Mouse (Mus musculus) stomach, embryonic 14.5 days (tissue): Measurements from ENCODE around the gene Trp53bp2. TPM values are rescaled to one million over a fixed set of nuclear protein-coding genes. Genes with fewer than 3 reads are reported as not detected.

ENCODE experiments used
- ATAC-seq: fragments of 200-750 bp; cut with Nextera tagmentation; 2 replicates; pipeline ENCODE4 v1.8.0; 2017; ENCODE audit warnings: low read depth, moderate TSS enrichment; ENCODE audit not compliant: insufficient number of reproducible peaks, insufficient read depth, low FRiP score
- H3K27ac ChIP-seq: fragments of 300-500 bp; sonication (generic); 2 replicates; pipeline ENCODE4 v1.5.1; 2014; ENCODE audit warnings: mild to moderate bottlenecking, low read length, moderate library complexity, mixed read lengths
- H3K27me3 ChIP-seq: fragments of 300-500 bp; sonication (generic); 2 replicates; pipeline ENCODE4 v1.6.1; 2014; ENCODE audit warnings: low read length, control low read depth, mixed read lengths; ENCODE audit not compliant: control insufficient read depth, insufficient read depth
- H3K36me3 ChIP-seq: fragments of 300-500 bp; sonication (generic); 2 replicates; pipeline ENCODE4 v1.6.1; 2014; ENCODE audit warnings: mild to moderate bottlenecking, control low read depth, low read length, moderate library complexity, mixed read lengths; ENCODE audit not compliant: control insufficient read depth, insufficient read depth
- H3K4me1 ChIP-seq: fragments of 300-500 bp; sonication (generic); 2 replicates; pipeline ENCODE4 v1.6.1; 2014; ENCODE audit warnings: low read length, control low read depth, mixed read lengths; ENCODE audit not compliant: control insufficient read depth, insufficient read depth
- H3K4me2 ChIP-seq: fragments of 300-500 bp; sonication (generic); replicated peaks from 2 replicates; pipeline ENCODE4 v1.6.1; 2014; ENCODE audit warnings: low read depth, low read length, control low read depth
- H3K4me3 ChIP-seq: fragments of 300-500 bp; sonication (generic); 2 replicates; pipeline ENCODE4 v1.5.1; 2014; ENCODE audit warnings: low read depth, low read length, control low read depth
- H3K9ac ChIP-seq: fragments of 300-500 bp; sonication (generic); replicated peaks from 2 replicates; pipeline ENCODE4 v1.6.1; 2014; ENCODE audit warnings: low read depth, mild to moderate bottlenecking, control low read depth, low read length, moderate library complexity, mixed read lengths
- H3K9me3 ChIP-seq: fragments of 300-500 bp; sonication (generic); 2 replicates; pipeline ENCODE4 v1.6.1; 2016; ENCODE audit warnings: low read depth, low read length, control low read depth; ENCODE audit not compliant: control insufficient read depth
- WGBS: fragments of 180-500 bp; shearing (Covaris S2); extraction: QIAGEN DNeasy Blood & Tissue Kit; methylation state at CpG from one replicate; pipeline ENCODE4 v1.1.7; 2014; 5-methylcytosine and 5-hydroxymethylcytosine counted together
- polyA plus RNA-seq: library from polyadenylated mRNA; unstranded; fragments of >200 nt; fragmentation: Nextera tagmentation; extraction: Ambion mirVana; gene quantifications from 2 replicates; pipeline ENCODE4 v1.2.1, GENCODE M21; 2014

Gene Trp53bp2
- polyA plus RNA-seq, 1 experiment from 2014 or later: 25.9 TPM

DNA sequence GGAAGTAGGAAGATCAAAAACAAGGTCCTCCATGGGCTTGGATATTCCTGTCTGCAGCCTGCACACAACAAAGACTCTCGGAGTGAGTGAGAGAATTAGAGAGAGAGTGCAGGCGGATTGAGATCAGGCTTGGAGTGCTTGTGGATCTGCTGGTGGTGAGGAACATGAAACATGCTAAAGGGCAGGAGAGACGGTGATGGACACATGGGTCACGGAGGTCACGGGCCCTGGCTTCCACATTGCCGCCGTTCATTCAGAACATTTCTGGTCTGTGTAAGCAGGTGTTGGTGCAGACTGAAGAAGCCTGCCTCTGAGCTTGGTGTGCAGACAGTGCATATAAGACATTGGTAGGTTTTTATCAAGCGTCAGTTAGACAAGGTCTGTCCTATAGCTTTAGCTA is 50.5 kb downstream of the Trp53bp2 start:
- Histone ChIP-seq H3K9me3 (no peaks in the 10 kb centered on the region), H3K36me3 (peaks cover 27% of the 10 kb centered on the region; the same call in 1 of the 2 replicates), H3K4me3 (no peak overlapping the region), H3K4me2 (no peak overlapping the region), H3K27me3 (no peaks in the 10 kb centered on the region), H3K27ac (no peak overlapping the region), H3K4me1 (peaks cover 18% of the 10 kb centered on the region), H3K9ac (no peak overlapping the region)
- no peak for ATAC-seq
- 61% methylated on average over 8 of the region's 8 CpGs for WGBS

DNA sequence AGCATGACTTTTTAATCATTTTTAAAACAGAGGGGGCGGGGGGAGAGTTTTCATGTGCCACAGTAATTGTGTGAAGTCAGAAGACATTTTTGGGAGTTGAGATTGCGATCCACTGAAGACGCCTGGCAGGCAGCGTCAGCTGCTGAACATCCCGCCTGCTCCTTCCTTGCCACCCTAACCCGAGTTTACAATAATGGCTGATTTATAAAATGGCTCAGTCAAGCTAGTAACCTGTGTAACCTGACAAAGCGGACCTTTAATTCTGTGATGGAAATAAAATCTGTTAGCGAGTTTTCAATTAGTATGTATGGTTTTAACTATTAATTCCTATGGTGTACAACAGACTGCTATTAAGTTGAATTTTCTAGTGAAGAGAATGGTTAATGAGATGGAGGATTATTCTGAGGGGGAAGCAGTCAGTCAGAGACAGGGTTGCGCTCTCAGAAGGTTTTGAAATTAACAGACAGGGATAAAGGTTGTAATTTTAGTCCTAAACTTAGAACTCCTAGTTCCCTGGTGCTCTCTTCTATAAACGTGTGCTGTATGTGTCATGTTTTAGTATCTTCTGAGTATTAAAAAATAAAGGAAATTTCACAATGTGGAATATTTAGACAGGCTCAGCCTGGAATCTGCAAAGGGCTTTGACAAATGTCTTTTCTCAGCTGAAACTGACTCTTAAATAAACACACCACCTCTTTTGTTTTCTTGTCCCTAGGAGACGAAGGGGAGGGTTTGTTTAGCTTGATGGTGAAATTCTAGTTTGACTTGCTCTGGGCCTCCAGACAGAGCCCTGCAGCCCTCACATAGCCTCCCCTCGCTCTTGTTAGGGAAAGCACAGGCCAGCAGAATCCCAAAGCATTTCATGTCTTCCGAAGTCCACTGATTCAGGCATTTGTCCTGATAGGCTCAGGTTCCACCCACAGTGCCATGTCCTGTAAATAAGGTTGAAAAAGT is 51.6 kb downstream of the Trp53bp2 start:
- Histone ChIP-seq H3K4me3 (no peak overlapping the region), H3K4me1 (peaks cover 21% of the 10 kb centered on the region), H3K27ac (peak overlapping the region; percentile 88), H3K4me2 (no peak overlapping the region), H3K36me3 (peaks cover 22% of the 10 kb centered on the region; the same call in 1 of the 2 replicates), H3K9me3 (no peaks in the 10 kb centered on the region), H3K9ac (no peak overlapping the region), H3K27me3 (no peaks in the 10 kb centered on the region)
- 34% methylated on average over 13 of the region's 13 CpGs for WGBS
- peak; percentile 71 for ATAC-seq

GRCm38 (mm10) chr1:182461261-182461660 is 52.3 kb downstream of the Trp53bp2 start:
- no peaks in the 10 kb centered on the region for H3K9me3 ChIP-seq
- H3K9ac ChIP-seq: no peak overlapping the region
- peaks cover 21% of the 10 kb centered on the region; the same call in 1 of the 2 replicates for H3K36me3 ChIP-seq
- WGBS: 23% methylated on average over 7 of the region's 7 CpGs
- H3K27me3 ChIP-seq: no peaks in the 10 kb centered on the region
- H3K4me2 ChIP-seq: no peak overlapping the region
- no peak overlapping the region for H3K4me3 ChIP-seq
- H3K4me1 ChIP-seq: peaks cover 23% of the 10 kb centered on the region
- H3K27ac ChIP-seq: peak overlapping the region; percentile 88
- ATAC-seq: no peak

- no peak overlapping the region for H3K9ac ChIP-seq
- H3K27me3 ChIP-seq: no peaks in the 10 kb centered on the region
- no peaks in the 10 kb centered on the region for H3K9me3 ChIP-seq
- H3K4me3 ChIP-seq: no peak overlapping the region
- H3K27ac ChIP-seq: peak overlapping the region; percentile 88; the same call in 1 of the 2 replicates
- peaks cover 23% of the 10 kb centered on the region for H3K4me1 ChIP-seq
- H3K36me3 ChIP-seq: peaks cover 21% of the 10 kb centered on the region; the same call in 1 of the 2 replicates
- 84% methylated on average over 10 of the region's 10 CpGs for WGBS
- no peak for ATAC-seq
- no peak overlapping the region for H3K4me2 ChIP-seq
Measured at GRCm38 (mm10) chr1:182461813-182462212, 52.8 kb downstream of the Trp53bp2 start.

- Histone ChIP-seq H3K27me3 (no peaks in the 10 kb centered on the region), H3K4me3 (no peak overlapping the region), H3K27ac (peak overlapping the region; percentile 62; the same call in 1 of the 2 replicates), H3K36me3 (peaks cover 28% of the 10 kb centered on the region), H3K9ac (no peak overlapping the region), H3K4me2 (no peak overlapping the region), H3K9me3 (no peaks in the 10 kb centered on the region), H3K4me1 (peaks cover 15% of the 10 kb centered on the region)
- WGBS: 41% methylated on average over 4 of the region's 4 CpGs
- ATAC-seq: peak; percentile 46; the same call in 1 of the 2 replicates
Measured at GRCm38 (mm10) chr1:182465309-182465708, 56.3 kb downstream of the Trp53bp2 start.

GRCm38 (mm10) chr1:182465978-182466377 is 57.0 kb downstream of the Trp53bp2 start:
- H3K9me3 ChIP-seq: no peaks in the 10 kb centered on the region
- H3K27me3 ChIP-seq: no peaks in the 10 kb centered on the region
- peaks cover 14% of the 10 kb centered on the region for H3K4me1 ChIP-seq
- peaks cover 32% of the 10 kb centered on the region for H3K36me3 ChIP-seq
- H3K27ac ChIP-seq: peak overlapping the region; percentile 62; the same call in 1 of the 2 replicates
- no peak for ATAC-seq
- H3K4me3 ChIP-seq: no peak overlapping the region
- H3K4me2 ChIP-seq: no peak overlapping the region
- no peak overlapping the region for H3K9ac ChIP-seq
- 91% methylated on average over 4 of the region's 4 CpGs for WGBS

DNA sequence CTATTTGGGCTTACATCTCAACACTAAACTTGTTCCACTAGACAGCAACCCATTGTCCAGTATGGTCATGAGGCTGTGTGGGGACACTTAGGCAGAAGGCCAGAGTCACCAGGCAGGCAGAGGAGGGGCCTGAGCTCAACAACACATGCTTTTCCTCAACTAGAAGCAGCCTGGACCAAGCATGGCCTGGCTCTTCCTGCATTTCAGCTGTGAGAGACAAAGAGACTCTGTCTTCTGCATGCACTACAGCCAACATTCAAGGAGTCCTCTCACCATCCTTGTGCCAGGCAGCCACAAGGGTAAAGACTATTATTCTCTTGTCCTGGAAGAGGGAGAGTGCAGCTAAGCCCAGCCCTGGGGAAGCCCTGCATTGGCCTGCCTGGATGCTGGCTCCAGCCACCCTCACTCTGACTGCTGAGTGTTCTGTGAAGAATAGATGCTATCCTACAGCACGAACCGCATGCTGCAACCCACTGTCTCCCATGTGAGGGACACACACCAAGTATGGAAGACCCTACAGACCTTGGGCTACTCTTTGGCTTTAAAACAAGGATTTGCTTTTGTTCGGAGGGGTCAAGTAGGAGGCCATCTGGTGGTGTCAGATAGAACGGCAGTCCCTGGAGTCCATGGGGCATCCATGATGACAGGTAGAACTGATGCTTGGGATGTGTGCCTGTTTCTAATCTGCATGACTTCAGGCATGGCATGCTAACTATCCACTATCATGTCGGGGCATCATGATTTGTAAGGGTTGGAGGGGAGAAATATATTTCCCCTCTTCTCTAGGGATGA is 66.2 kb downstream of the Trp53bp2 start:
- Histone ChIP-seq H3K9ac (no peak overlapping the region), H3K27ac (no peak overlapping the region), H3K4me3 (no peak overlapping the region), H3K27me3 (no peaks in the 10 kb centered on the region), H3K36me3 (peaks cover 62% of the 10 kb centered on the region), H3K9me3 (no peaks in the 10 kb centered on the region), H3K4me2 (no peak overlapping the region), H3K4me1 (no peaks in the 10 kb centered on the region)
- no peak for ATAC-seq
- 84% methylated on average over 5 of the region's 5 CpGs for WGBS

DNA sequence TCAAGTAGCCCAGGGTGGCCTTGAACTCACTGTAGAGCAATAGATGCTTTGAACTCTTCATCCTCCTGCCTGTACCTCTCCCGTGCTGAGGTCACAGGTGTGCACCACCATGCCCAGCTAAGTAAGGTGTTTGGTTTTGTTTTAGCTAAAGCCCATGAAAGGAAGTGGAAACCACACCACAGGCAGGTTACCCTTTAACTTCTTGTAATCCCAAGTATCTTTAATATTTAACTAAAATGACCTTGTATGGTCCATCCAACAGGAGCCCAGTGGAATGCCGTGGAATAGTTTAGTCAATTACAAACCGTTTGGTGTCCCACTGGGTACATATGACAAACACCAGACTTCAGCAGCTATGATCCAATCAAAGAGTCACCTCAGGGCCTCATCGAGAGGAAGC is 70.0 kb downstream of the Trp53bp2 start:
- no peaks in the 10 kb centered on the region for H3K27me3 ChIP-seq
- H3K4me2 ChIP-seq: no peak overlapping the region
- H3K4me3 ChIP-seq: no peak overlapping the region
- no peak overlapping the region for H3K9ac ChIP-seq
- no peaks in the 10 kb centered on the region for H3K4me1 ChIP-seq
- ATAC-seq: no peak
- WGBS: 67% methylated on average over 4 of the region's 4 CpGs
- H3K9me3 ChIP-seq: no peaks in the 10 kb centered on the region
- no peak overlapping the region for H3K27ac ChIP-seq
- peaks cover 57% of the 10 kb centered on the region for H3K36me3 ChIP-seq
